Mouse (Mus musculus) heart, postnatal 0 days (tissue): ENCODE results near the gene Stat5a.

ENCODE experiments used
- CTCF ChIP-seq: IDR thresholded peaks from 2 replicates; pipeline ENCODE4 v1.5.1; 2016; ENCODE audit warnings: antibody characterized with exemption, control low read depth, low read depth
- EP300 ChIP-seq: IDR thresholded peaks from 2 replicates; pipeline ENCODE4 v1.6.1; 2016; ENCODE audit warnings: antibody characterized with exemption, low read depth

GRCm38 (mm10) chr11:100853018-100853417, 6.1 kb upstream of the Stat5a start:
- TF ChIP-seq EP300, result no peak
- TF ChIP-seq CTCF, result no peak
